In genomic region chr2:62514477-62514876, GRCm38 (mm10) we compare ENCODE assay signal across 23 mouse cellular contexts. TPM values are rescaled to one million over a fixed set of nuclear protein-coding genes. Genes with fewer than 3 reads are reported as not detected.
"Had no signal": no experiment of that assay in that cellular context is flagged by ENCODE, and none has a peak within 500 bp of the region (broad histone marks: within the 10 kb centered on the region; RNA-seq: fewer than 3 reads in every experiment).

No protein-coding gene starts in this region.

- H3K27ac ChIP-seq: midbrain, embryonic 10.5 days; midbrain, embryonic 12.5 days; neural tube, embryonic 12.5 days; stomach, embryonic 15.5 days; stomach, postnatal 0 days had no signal

- H3K27me3 ChIP-seq: midbrain, embryonic 12.5 days; neural tube, embryonic 12.5 days; stomach, embryonic 15.5 days had no signal

- H3K4me1 ChIP-seq: midbrain, embryonic 10.5 days; midbrain, embryonic 12.5 days; neural tube, embryonic 12.5 days; stomach, embryonic 15.5 days had no signal

- ATAC-seq: midbrain, embryonic 16.5 days had no signal

- DNase-seq: lung, adult 18-20 months; lung, embryonic 14.5 days; lung, postnatal 10 days; lung, postnatal 4 days; midbrain, embryonic 14.5 days; right cerebral cortex, postnatal 25 days; thymus, adult 2 months; thymus, postnatal 25 days; thymus, postnatal 4 days had no signal

- H3K9ac ChIP-seq: lung, embryonic 14.5 days; midbrain, embryonic 12.5 days; neural tube, embryonic 12.5 days; stomach, embryonic 15.5 days had no signal

- H3K4me3 ChIP-seq: midbrain, embryonic 10.5 days; midbrain, embryonic 12.5 days; myocyte; neural tube, embryonic 12.5 days; stomach, embryonic 15.5 days had no signal

- H3K4me2 ChIP-seq: lung, embryonic 14.5 days; midbrain, embryonic 12.5 days; neural tube, embryonic 12.5 days; stomach, embryonic 15.5 days had no signal

- H3K36me3 ChIP-seq: midbrain, embryonic 10.5 days; midbrain, embryonic 12.5 days; neural tube, embryonic 12.5 days; stomach, embryonic 15.5 days had no signal

- H3K9me3 ChIP-seq: midbrain, embryonic 10.5 days; midbrain, embryonic 12.5 days; neural tube, embryonic 12.5 days; stomach, embryonic 15.5 days had no signal

RNA-seq across cellular contexts. Expression of gene Gcg, which starts 31.0 kb away (rescaled TPM):
- total RNA-seq: megakaryocyte, adult 5-6 weeks; megakaryocyte-erythroid progenitor cell, adult 5-6 weeks; neutrophil, adult 5-6 weeks had no signal
- polyA plus RNA-seq: lung, embryonic 14.5 days; lung, embryonic 16.5 days; midbrain, embryonic 10.5 days; myocyte; neural tube, embryonic 12.5 days; spleen, adult 2 months; testis, adult 2 months; urinary bladder, adult 2 months had no signal

RNA-seq across cellular contexts. Expression of gene Fap, which starts 59.4 kb away (rescaled TPM):
- polyA plus RNA-seq: testis, adult 2 months had no signal
